Mouse (Mus musculus) right cerebral cortex, postnatal 4 days (tissue): ENCODE measurements around the gene Rasa2.
A peak's percentile ranks its signal among the peaks of the same experiment; 100 is the strongest.
"Not testable (repeated sequence)": the region's sequence is repeated elsewhere in the genome, so short reads cannot be mapped to it uniquely, and the experiment has no call there.

Experiments
- DNase-seq: peaks from one replicate; pipeline ENCODE4 v3.0.0-alpha.2; 2022

Gene Rasa2

GRCm38 (mm10) chr9:96631389-96632072 lies at the start of gene Rasa2:
TSS of gene Rasa2 (minus strand) at chr9:96631617.
- peak; percentile 82 for DNase-seq

DNA sequence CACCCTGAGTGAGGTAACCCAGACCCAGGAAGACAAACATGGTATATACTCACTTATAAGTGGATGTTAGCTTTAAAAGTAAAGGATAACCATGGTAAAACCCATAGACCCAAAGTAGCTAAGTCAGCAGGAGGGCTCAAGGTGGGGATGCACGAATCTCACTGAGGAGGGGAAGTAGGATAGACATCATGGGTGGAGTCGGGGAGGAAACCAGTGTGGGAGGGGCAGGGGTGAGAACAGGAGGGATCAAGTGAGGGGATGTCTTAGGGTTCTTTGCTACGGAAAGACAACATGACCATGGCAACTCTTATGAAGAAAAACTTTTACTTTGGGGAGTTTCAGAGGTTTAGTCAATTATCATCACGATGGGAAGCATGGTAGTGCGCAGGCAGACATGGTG lies 47.2 kb upstream of the Rasa2 start:
- DNase-seq, result no peak

DNA sequence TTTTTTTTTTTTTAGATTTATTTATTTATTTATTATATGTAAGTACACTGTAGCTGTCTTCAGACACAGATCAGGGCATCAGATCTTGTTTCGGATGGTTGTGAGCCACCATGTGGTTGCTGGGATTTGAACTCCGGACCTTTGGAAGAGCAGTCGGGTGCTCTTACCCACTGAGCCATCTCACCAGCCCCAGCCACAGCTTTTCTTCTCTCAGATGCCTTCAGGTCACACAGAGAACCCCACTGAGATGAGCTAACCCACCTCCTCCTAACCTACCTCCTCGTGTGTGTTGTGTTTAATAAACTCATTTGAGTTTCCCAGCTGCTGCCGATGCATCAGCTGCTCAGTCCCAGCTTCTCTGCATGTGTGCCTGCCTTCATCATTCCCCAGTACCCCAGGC lies 46.3 kb upstream of the Rasa2 start:
- DNase-seq, result not testable (repeated sequence)

DNA sequence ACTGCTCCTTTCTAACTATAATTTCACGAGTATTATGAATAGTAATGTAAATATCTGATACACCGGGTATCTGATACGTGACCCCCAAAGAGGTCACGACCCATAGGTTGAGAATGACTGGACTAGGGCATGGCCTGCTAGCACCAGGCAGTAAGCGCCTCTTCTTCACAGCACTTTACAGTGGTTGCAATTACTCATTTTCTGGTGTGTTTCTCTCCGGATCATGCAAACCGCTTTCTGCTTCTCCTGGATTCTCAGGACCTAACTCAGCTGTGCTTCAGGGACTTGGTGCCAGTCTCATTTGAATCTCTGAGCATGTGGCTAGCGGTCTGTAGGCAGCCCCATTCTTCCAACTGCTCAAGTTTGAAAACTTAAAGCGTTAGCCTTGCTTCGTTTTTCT lies 45.3 kb upstream of the Rasa2 start:
- DNase-seq, result no peak

- no peak for DNase-seq
Measured at GRCm38 (mm10) chr9:96675763-96676640, 44.6 kb upstream of the Rasa2 start.

- DNase-seq, result no peak
Measured at GRCm38 (mm10) chr9:96675071-96675762, 43.8 kb upstream of the Rasa2 start.

DNA sequence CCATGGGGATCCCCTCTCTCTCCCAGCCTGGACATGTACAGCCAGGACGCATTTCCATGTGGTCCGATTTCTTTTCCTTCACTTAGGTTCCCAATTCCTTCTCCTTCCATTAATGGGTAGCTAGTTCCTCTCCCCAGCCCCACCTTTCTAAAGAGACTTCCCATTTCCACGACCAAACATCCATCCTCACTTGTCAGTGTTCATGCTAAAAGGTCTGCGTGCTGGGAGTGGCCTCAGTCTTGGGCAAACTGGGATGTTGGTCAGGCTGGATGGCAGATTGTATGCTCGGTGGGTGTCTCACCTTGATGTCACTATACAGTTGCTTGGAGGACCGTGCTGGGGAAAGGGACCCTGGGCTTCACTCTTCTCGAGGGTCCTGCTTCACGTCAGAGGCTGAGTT lies 42.9 kb upstream of the Rasa2 start:
- no peak for DNase-seq

GRCm38 (mm10) chr9:96672466-96672865 lies 41.0 kb upstream of the Rasa2 start:
- DNase-seq, result no peak

- peak; percentile 47 for DNase-seq
Measured at GRCm38 (mm10) chr9:96671249-96671648, 39.8 kb upstream of the Rasa2 start.

- peak; percentile 95 for DNase-seq
Measured at GRCm38 (mm10) chr9:96669877-96670276, 38.5 kb upstream of the Rasa2 start.

GRCm38 (mm10) chr9:96668628-96669027 lies 37.2 kb upstream of the Rasa2 start:
- peak; percentile 78 for DNase-seq

DNA sequence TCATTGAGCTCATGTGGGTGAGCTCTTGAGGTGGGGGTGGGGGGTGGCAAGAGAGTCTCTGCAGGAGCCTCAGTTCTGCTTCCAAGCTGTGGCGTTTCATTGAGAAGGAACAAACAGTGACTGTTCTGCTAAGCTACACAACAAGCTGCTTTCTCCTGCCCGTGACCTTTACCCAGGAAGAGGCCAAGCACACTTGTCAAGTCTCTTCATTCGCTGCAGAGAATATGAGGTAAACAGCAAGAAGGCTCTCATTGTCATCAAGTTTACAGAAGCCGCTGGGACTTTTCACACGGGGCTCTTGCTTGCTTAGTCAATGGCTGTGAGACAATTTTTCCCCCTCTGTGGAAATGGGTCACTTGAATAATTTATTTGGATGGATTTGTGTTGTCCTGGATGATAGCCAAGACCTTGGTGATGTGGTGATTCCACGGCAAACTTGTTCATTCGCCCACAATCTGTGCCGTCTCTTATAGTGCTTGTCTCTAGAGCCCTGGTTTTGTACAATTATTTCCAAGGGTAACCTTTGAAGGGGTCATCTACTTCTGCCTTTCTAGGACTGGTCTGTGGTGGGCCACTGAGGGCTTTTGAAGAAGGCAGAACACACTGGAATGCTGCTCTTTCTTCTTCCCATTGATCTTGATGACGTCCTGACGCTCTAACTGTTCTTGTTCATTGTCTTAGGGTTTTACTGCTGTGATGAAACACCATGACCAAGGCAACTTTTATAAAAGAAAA lies 29.3 kb upstream of the Rasa2 start:
- DNase-seq, result no peak

- DNase-seq, result no peak
Measured at GRCm38 (mm10) chr9:96659801-96660200, 28.4 kb upstream of the Rasa2 start.

DNA sequence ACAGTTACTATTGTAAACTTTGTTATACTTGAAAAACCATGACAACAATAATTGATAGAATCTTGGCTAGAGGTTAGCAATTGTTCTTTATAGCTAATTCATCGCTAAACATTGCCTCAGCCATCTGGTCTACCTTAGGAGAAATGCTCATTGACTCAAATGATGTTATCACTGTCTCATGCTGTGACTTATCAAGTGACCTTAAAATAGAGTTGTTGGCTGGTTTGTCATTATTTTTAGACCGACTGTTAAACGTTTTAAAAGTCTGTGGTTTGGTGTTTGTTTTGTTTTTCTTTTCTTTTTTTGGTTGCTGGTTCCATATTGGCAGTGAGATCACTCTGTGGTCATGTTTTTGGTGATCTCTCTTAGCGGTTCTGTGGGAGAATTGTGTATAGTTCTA lies 22.1 kb upstream of the Rasa2 start:
- no peak for DNase-seq

DNA sequence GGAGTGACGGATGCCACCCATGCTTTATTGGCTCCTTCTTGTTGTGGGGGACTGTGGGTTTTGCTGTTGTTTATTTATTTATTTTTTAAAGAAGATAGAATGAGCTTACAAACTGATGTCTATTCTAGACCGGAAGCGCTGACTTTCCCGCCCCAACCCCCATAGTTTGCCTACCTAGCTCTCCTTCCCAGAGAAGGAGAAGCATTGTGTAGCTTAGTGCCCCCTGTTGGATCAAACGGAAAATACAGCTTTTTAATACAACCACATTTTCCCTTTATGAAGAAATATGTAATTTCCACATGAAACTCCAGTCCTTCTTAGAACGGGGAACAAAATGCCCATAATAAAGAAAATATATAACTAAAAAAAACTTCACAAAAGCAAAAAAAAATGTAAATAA lies 21.3 kb upstream of the Rasa2 start:
- DNase-seq, result no peak

DNA sequence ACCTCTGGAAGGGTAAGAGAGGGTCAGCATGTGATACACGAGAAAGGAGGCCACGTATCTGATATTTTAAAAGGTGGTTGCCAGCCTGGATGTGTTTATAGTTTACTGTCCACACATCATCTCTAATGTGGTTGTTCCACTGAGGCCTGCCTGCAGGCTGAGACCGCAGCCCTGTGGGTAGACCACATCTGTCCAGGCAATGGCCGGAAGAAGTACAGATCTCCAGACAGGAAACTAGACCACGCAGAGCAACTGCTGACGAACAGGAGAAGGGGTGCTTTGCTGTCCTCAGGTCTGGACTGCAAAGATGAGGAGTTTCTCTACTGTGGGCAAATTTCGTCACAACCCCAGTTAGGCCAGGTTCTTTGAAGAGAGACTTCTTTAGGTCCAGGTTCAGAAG lies 19.4 kb upstream of the Rasa2 start:
- no peak for DNase-seq

- DNase-seq, result no peak
Measured at GRCm38 (mm10) chr9:96649924-96650323, 18.5 kb upstream of the Rasa2 start.

DNA sequence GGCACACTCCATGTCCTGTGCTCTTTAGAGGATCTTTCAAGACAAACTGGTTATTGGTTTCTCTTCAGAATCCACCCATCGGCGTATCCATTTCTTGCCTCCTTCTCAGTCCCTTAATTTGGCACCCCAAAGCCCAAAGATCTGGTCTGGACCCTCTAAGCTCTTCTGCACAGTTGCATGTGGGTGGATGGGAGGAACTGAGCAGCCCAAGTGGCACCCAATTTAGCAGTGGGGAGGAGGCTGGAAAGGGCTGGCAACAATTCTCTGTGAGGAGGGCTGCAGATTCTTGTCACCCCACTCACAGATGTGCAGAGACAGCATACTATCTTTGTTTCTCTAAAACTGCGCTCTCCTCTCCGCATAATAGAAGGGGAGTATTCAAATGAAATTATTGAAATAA lies 17.9 kb upstream of the Rasa2 start:
- DNase-seq, result no peak

GRCm38 (mm10) chr9:96646668-96647295 lies 15.4 kb upstream of the Rasa2 start:
- no peak for DNase-seq

DNA sequence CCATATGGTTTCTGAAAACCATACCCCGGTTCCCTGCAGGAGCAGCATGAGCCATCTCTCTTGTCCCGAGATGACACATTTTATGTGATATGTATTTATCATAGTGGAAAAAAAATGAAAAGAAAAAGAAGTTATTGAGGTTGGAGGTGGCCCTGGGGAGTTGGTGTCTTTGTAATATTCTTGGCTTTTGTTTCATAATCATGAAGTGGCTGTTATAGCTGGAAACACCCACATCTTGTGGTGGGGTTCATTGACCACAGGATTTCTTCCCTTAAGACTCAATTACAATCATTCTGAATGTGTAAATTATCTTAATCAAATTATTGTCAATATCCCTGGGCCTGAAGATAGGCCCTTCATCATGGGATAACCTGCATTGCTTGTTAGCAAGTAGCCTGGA lies 13.4 kb upstream of the Rasa2 start:
- DNase-seq, result no peak

DNA sequence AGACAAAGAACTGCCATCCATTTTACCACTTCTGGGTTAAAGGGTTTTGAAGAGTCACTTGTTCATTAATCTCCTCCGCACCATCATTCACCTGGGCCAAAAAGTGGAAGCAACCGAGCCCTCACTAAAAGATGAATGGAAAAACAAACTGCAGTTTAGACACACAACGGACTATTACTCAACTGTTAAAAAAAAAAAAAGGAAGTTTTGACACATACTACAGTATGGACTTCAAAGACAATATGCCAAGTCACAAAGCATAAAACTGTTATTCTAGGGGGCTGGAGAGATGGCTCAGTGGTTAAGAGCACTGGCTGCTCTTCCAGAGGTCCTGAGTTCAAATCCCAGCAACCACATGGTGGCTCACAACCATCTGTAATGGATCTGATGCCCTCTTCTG lies 12.6 kb upstream of the Rasa2 start:
- DNase-seq, result not testable (repeated sequence)

DNA sequence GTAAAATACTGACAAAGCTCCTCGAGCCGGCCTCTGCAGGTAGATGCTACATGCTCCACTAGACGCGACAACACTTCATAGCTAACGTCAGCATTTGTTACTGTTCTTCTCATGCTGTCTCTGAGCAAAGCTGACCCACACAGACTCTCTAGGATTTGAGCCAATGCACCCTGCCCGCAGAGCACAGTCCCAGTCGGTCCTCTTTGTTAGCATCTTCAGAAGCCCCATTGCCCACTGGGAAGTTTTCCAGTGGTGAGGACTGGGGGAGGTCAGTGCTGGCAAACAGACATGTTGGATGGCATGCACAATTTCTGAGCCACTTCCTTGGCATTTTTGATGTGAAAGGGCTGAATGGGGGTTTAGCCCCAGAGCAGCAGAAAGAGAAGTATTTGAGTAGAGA lies 8.0 kb upstream of the Rasa2 start:
- DNase-seq, result peak; percentile 20

DNA sequence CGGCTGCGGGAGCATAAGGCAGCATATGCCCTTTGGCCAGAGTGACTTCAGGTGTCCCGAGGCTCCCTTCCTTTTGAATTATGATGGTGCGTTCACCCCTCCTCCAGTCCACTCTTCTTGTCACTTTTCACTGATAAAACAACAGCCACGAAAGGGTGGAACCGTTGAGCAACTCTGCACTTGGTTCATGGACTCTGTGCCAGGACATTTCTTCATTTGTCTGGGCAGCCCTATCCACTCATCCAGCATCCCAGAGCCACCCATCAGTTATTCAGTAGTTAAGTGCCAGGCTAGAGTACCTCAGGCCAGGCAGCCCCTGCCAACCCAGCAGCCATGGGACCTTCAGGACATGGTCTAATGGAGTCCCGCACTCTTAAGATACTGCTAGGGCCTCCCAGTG lies 7.1 kb upstream of the Rasa2 start:
- DNase-seq, result no peak
